Mouse (Mus musculus): Measurements from ENCODE around the gene Aadat.
"Not testable (repeated sequence)": the region's sequence is repeated elsewhere in the genome, so short reads cannot be mapped to it uniquely, and the experiment has no call there.

The Aadat gene

GRCm38 (mm10) chr8:60505653-60506521 is at the start of gene Aadat:
Gene Aadat (plus strand): TSS chr8:60505932.
- peak; percentile 72 for DNase-seq (ENCODE audit: low spot score)

- DNase-seq (ENCODE audit: low spot score): peak; percentile 51
Measured at GRCm38 (mm10) chr8:60466686-60467335, 38.9 kb upstream of the Aadat start.

GRCm38 (mm10) chr8:60490147-60490546 is 15.6 kb upstream of the Aadat start:
- no peak for DNase-seq (ENCODE audit: low spot score)

- DNase-seq (ENCODE audit: low spot score): no peak
Measured at GRCm38 (mm10) chr8:60491871-60492270, 13.9 kb upstream of the Aadat start.

- DNase-seq (ENCODE audit: low spot score): no peak
Measured at GRCm38 (mm10) chr8:60492471-60492870, 13.3 kb upstream of the Aadat start.

- no peak for DNase-seq (ENCODE audit: low spot score)
Measured at GRCm38 (mm10) chr8:60494606-60495005, 11.1 kb upstream of the Aadat start.

GRCm38 (mm10) chr8:60495046-60495445 is 10.7 kb upstream of the Aadat start:
- DNase-seq (ENCODE audit: low spot score): not testable (repeated sequence)

GRCm38 (mm10) chr8:60503098-60503497 is 2.6 kb upstream of the Aadat start, which contains the start of gene Gm10283:
Gene Gm10283 (minus strand): TSS chr8:60503198.
- no peak for DNase-seq (ENCODE audit: low spot score)

GRCm38 (mm10) chr8:60518286-60518685 is 12.6 kb downstream of the Aadat start:
- no peak for DNase-seq (ENCODE audit: low spot score)

- DNase-seq (ENCODE audit: low spot score): no peak
Measured at GRCm38 (mm10) chr8:60534945-60535344, 29.2 kb downstream of the Aadat start.

GRCm38 (mm10) chr8:60566783-60567182 is 61.1 kb downstream of the Aadat start:
- no peak for DNase-seq (ENCODE audit: low spot score)

- DNase-seq (ENCODE audit: low spot score): no peak
Measured at GRCm38 (mm10) chr8:60577231-60577630, 71.5 kb downstream of the Aadat start.

- DNase-seq (ENCODE audit: low spot score): no peak
Measured at GRCm38 (mm10) chr8:60583369-60583768, 77.6 kb downstream of the Aadat start.

- not testable (repeated sequence) for DNase-seq (ENCODE audit: low spot score)
Measured at GRCm38 (mm10) chr8:60591352-60592105, 85.8 kb downstream of the Aadat start.

- DNase-seq (ENCODE audit: low spot score): no peak
Measured at GRCm38 (mm10) chr8:60594761-60595160, 89.0 kb downstream of the Aadat start.

Data from left cerebral cortex, adult 11 months (tissue).